Mouse (Mus musculus): ENCODE results near the gene Trappc6a. TPM values are rescaled to one million over a fixed set of nuclear protein-coding genes. Genes with fewer than 3 reads are reported as not detected.
A peak's percentile ranks its signal among the peaks of the same experiment; 100 is the strongest.

Gene Trappc6a
- polyA plus RNA-seq, 1 experiment, result 15.2 TPM

- Histone ChIP-seq H3K27ac (ENCODE audit: insufficient read depth, low read length) (no peak within 1 kb of the TSS), H3K4me3 (ENCODE audit: insufficient read depth, low read length) (no peak within 1 kb of the TSS), H3K4me1 (ENCODE audit: control insufficient read depth, insufficient read depth, low read length) (no peaks in the 10 kb centered on the region)
- TF ChIP-seq CTCF (IDR thresholded peaks at IDR 0.05; ENCODE audit: borderline replicate concordance, insufficient read depth, low read length), result peak; percentile 60; the same call in 1 of the 2 replicates
- no peak for TF ChIP-seq POLR2A (IDR thresholded peaks at IDR 0.05; ENCODE audit: low read depth, low read length)
These were observed 9.6 kb downstream of the Trappc6a start, which contains the start of gene Nkpd1 for GRCm38 (mm10) chr7:19517652-19518365. Gene Nkpd1, plus strand, starts transcription at chr7:19517838.

GRCm38 (mm10) chr7:19520032-19520431, 11.8 kb downstream of the Trappc6a start:
- TF ChIP-seq CTCF (IDR thresholded peaks at IDR 0.05; ENCODE audit: borderline replicate concordance, insufficient read depth, low read length) (no peak), POLR2A (IDR thresholded peaks at IDR 0.05; ENCODE audit: low read depth, low read length) (no peak)
- H3K4me1 ChIP-seq (ENCODE audit: control insufficient read depth, insufficient read depth, low read length), result no peaks in the 10 kb centered on the region
- H3K4me3 ChIP-seq (ENCODE audit: insufficient read depth, low read length), result no peak overlapping the region
- H3K27ac ChIP-seq (ENCODE audit: insufficient read depth, low read length), result no peak overlapping the region

GRCm38 (mm10) chr7:19523017-19523756, 15.0 kb downstream of the Trappc6a start:
- H3K4me1 ChIP-seq (ENCODE audit: control insufficient read depth, insufficient read depth, low read length), result no peaks in the 10 kb centered on the region
- H3K4me3 ChIP-seq (ENCODE audit: insufficient read depth, low read length), result no peak overlapping the region
- TF ChIP-seq CTCF (IDR thresholded peaks at IDR 0.05; ENCODE audit: borderline replicate concordance, insufficient read depth, low read length), result no peak
- no peak for TF ChIP-seq POLR2A (IDR thresholded peaks at IDR 0.05; ENCODE audit: low read depth, low read length)
- H3K27ac ChIP-seq (ENCODE audit: insufficient read depth, low read length), result no peak overlapping the region

GRCm38 (mm10) chr7:19523757-19524419, 15.7 kb downstream of the Trappc6a start:
- no peak overlapping the region for H3K4me3 ChIP-seq (ENCODE audit: insufficient read depth, low read length)
- H3K4me1 ChIP-seq (ENCODE audit: control insufficient read depth, insufficient read depth, low read length), result no peaks in the 10 kb centered on the region
- no peak overlapping the region for H3K27ac ChIP-seq (ENCODE audit: insufficient read depth, low read length)
- TF ChIP-seq CTCF (IDR thresholded peaks at IDR 0.05; ENCODE audit: borderline replicate concordance, insufficient read depth, low read length), result peak; percentile 64; the same call in 1 of the 2 replicates
- no peak for TF ChIP-seq POLR2A (IDR thresholded peaks at IDR 0.05; ENCODE audit: low read depth, low read length)

GRCm38 (mm10) chr7:19524420-19525104, 16.4 kb downstream of the Trappc6a start:
- Histone ChIP-seq H3K4me3 (ENCODE audit: insufficient read depth, low read length) (no peak overlapping the region), H3K4me1 (ENCODE audit: control insufficient read depth, insufficient read depth, low read length) (no peaks in the 10 kb centered on the region), H3K27ac (ENCODE audit: insufficient read depth, low read length) (no peak overlapping the region)
- TF ChIP-seq POLR2A (IDR thresholded peaks at IDR 0.05; ENCODE audit: low read depth, low read length), result no peak
- no peak for TF ChIP-seq CTCF (IDR thresholded peaks at IDR 0.05; ENCODE audit: borderline replicate concordance, insufficient read depth, low read length)

- no peaks in the 10 kb centered on the region for H3K4me1 ChIP-seq (ENCODE audit: control insufficient read depth, insufficient read depth, low read length)
- no peak overlapping the region for H3K27ac ChIP-seq (ENCODE audit: insufficient read depth, low read length)
- no peak overlapping the region for H3K4me3 ChIP-seq (ENCODE audit: insufficient read depth, low read length)
- TF ChIP-seq CTCF (IDR thresholded peaks at IDR 0.05; ENCODE audit: borderline replicate concordance, insufficient read depth, low read length) (no peak), POLR2A (IDR thresholded peaks at IDR 0.05; ENCODE audit: low read depth, low read length) (no peak)
These were observed 16.9 kb downstream of the Trappc6a start for GRCm38 (mm10) chr7:19525105-19525481.

- H3K27ac ChIP-seq (ENCODE audit: insufficient read depth, low read length), result no peak overlapping the region
These were observed 22.9 kb downstream of the Trappc6a start for GRCm38 (mm10) chr7:19531077-19531476.

GRCm38 (mm10) chr7:19532240-19532639, 24.0 kb downstream of the Trappc6a start:
- no peaks in the 10 kb centered on the region for H3K4me1 ChIP-seq (ENCODE audit: control insufficient read depth, insufficient read depth, low read length)
- no peak for TF ChIP-seq POLR2A (IDR thresholded peaks at IDR 0.05; ENCODE audit: low read depth, low read length)
- no peak for TF ChIP-seq CTCF (IDR thresholded peaks at IDR 0.05; ENCODE audit: borderline replicate concordance, insufficient read depth, low read length)
- no peak overlapping the region for H3K4me3 ChIP-seq (ENCODE audit: insufficient read depth, low read length)
- no peak overlapping the region for H3K27ac ChIP-seq (ENCODE audit: insufficient read depth, low read length)

More at GRCm38 (mm10) chr7:19531077-19531476, 22.9 kb downstream of the Trappc6a start:
- no peak for TF ChIP-seq POLR2A (IDR thresholded peaks at IDR 0.05; ENCODE audit: low read depth, low read length)
- no peak for TF ChIP-seq CTCF (IDR thresholded peaks at IDR 0.05; ENCODE audit: borderline replicate concordance, insufficient read depth, low read length)
- H3K4me1 ChIP-seq (ENCODE audit: control insufficient read depth, insufficient read depth, low read length), result no peaks in the 10 kb centered on the region
- no peak overlapping the region for H3K4me3 ChIP-seq (ENCODE audit: insufficient read depth, low read length)

- no peak overlapping the region for H3K4me3 ChIP-seq (ENCODE audit: insufficient read depth, low read length)
- H3K4me1 ChIP-seq (ENCODE audit: control insufficient read depth, insufficient read depth, low read length), result no peaks in the 10 kb centered on the region
- no peak overlapping the region for H3K27ac ChIP-seq (ENCODE audit: insufficient read depth, low read length)
- TF ChIP-seq CTCF (IDR thresholded peaks at IDR 0.05; ENCODE audit: borderline replicate concordance, insufficient read depth, low read length) (no peak), POLR2A (IDR thresholded peaks at IDR 0.05; ENCODE audit: low read depth, low read length) (no peak)
These were observed 26.5 kb downstream of the Trappc6a start for GRCm38 (mm10) chr7:19534676-19535075.

Measured in embryonic fibroblast, embryonic 13.5 days (primary cell).